Mouse (Mus musculus) embryonic fibroblast, embryonic 13.5 days (primary cell): Measurements from ENCODE around the gene Plxna1. TPM values are rescaled to one million over a fixed set of nuclear protein-coding genes. Genes with fewer than 3 reads are reported as not detected.

Source experiments
- H3K27ac ChIP-seq: 2 replicates; pipeline ENCODE4 v1.5.1; 2012; ENCODE audit warnings: low read length, control low read depth, inconsistent platforms; ENCODE audit not compliant: insufficient read depth
- H3K4me1 ChIP-seq: 2 replicates; pipeline ENCODE4 v1.6.1; 2011; ENCODE audit warnings: low read length; ENCODE audit not compliant: control insufficient read depth, insufficient read depth
- H3K4me3 ChIP-seq: 2 replicates; pipeline ENCODE4 v1.5.1; 2011; ENCODE audit warnings: mild to moderate bottlenecking, control low read depth, low read length; ENCODE audit not compliant: insufficient read depth
- CTCF ChIP-seq: IDR thresholded peaks from 2 replicates; pipeline ENCODE4 v1.5.1; 2011; ENCODE audit warnings: mild to moderate bottlenecking, control low read depth, low read length, moderate library complexity, borderline replicate concordance; ENCODE audit not compliant: insufficient read depth
- POLR2A ChIP-seq: IDR thresholded peaks from 2 replicates; pipeline ENCODE4 v1.6.1; 2011; ENCODE audit warnings: low read depth, mild to moderate bottlenecking, control low read depth, low read length, moderate library complexity
- polyA plus RNA-seq: library from polyadenylated mRNA; stranded (reverse); fragments of >200 nt; gene quantifications from 2 replicates; pipeline ENCODE4 v1.2.4, GENCODE M21; 2011; ENCODE audit warnings: low read depth; ENCODE audit not compliant: missing spikeins, insufficient read length

The Plxna1 gene
- polyA plus RNA-seq, 1 experiment = 161 TPM

DNA sequence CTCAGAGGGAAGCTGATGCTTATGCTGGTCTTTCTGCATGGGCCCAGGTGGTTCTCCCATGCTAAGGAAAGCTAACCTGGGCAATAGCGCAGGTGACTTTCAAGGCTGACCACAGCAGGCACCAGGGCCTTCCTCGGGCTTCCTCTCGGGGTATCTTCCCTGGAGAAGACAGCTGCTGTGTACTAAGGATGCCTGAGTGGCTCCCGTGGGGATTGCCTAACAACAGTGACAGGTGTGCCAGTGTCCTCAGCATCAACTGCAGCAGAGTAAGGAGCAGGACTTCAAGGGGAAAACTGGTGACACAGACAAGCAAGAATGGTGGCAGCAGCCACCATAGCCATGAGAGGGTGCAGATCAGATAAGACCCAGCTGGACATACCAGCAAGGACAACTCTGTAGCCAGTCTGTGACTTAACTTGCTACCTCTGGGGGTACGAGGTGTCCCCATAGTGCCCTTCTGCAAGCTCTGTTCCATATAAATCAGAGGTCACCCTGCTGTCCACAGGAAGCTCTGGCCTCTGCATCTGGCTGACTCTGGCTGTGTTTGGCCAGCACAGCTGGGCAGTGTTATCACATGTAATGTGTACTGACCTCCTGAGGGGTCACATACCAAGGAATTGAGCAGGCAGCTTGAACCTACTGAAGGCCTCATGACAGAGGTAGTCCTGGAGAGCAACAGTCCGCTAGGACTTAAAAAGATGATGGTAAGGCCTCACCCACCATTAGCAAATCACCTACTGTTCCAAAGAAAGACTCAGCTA is 54.0 kb downstream of the Plxna1 start:
- H3K27ac ChIP-seq = no peak overlapping the region
- no peaks in the 10 kb centered on the region for H3K4me1 ChIP-seq
- H3K4me3 ChIP-seq = no peak overlapping the region
- TF ChIP-seq POLR2A (no peak), CTCF (no peak)

DNA sequence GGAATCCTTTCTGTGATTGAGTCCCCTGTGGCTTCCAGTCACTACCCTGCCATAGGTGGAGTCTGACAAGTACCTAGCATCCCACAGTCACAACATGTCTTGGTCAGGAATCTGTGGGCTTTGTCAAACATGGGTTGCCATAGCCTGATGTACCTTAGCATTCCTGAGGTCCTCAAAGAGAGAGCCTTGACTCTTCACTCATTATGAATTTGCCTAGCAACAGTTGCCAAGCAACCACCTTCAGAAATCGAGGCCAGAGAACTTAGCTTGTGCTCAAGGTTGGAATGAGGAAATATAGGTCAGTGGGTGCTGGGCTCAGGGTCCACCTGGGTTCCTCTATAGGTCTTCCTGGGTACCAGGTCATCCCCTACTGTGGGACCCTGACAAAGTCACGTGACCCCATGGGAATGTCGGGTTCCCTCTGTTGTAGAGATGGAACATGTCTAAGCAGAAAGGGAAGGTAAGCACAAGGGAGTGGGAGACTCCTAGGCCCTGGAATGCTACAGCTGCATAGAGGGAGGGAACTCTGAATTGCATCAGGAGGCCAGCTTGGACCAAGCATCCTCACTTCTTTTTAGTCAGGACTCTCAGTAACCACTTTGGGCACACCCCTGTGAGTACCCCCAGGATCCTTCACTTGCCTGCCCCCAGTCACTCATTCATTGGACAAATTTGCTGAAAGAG is 57.9 kb downstream of the Plxna1 start:
- H3K27ac ChIP-seq = no peak overlapping the region
- no peak overlapping the region for H3K4me3 ChIP-seq
- no peak for TF ChIP-seq CTCF
- no peak for TF ChIP-seq POLR2A
- no peaks in the 10 kb centered on the region for H3K4me1 ChIP-seq

DNA sequence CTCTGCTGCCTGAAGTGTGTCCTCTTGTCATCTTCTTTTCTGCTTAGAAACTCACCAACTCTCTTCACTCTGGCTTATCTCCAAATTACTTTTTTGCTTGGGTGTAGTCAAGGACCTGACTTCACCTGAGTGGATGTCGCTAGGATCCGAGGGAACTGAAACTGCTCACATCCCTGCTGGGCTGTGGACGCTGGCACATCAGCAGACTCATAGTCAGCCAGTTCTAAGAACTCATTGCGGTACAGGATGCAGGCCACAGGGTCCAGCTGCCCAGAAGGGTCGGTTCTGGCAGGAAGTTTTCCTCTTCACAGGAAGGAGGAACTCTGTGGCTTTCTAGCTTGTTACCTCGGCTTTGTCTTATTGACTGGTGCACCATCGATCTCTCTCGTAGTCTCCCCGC is 62.6 kb downstream of the Plxna1 start:
- H3K4me3 ChIP-seq = no peak overlapping the region
- H3K27ac ChIP-seq = no peak overlapping the region
- H3K4me1 ChIP-seq = no peaks in the 10 kb centered on the region
- TF ChIP-seq CTCF (no peak), POLR2A (no peak)

DNA sequence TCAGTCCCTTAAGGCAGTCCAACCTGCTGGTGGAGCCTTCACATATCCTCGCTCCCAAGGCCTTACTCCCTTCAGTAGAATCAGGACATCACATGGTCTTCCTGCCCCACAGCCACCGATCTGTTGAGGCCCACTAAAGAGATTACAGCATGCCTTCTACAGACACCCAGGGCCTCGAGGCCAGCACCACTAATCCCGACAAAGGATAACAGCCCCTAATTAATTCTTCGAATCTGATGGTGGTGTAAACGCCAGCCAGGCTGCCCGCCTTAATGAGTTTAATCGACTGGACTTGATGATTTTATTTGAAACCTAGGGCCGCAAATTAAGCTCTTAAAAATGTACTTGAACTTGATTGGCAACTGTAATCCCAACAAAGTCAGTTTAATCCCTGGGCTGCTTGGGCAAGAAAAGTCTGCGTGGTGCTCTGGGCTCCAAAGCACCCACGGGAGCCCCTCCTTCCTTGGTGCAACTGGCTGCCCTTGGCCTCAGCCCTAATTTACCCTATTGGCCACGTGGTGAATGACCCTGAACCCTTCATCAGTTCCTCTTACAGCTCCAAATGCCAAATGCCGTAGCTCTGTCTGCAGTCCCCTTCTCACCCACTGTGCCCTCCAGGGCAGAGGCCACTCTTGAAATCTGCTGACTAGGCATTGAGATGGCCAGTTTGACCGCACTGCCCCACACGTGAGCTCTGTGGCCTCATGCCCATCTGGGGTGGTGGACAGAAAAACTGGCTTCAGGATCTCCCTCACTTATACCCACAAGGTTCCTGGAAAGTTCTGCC is 65.3 kb downstream of the Plxna1 start:
- TF ChIP-seq CTCF (no peak), POLR2A (no peak)
- H3K4me3 ChIP-seq = no peak overlapping the region
- H3K4me1 ChIP-seq = no peaks in the 10 kb centered on the region

DNA sequence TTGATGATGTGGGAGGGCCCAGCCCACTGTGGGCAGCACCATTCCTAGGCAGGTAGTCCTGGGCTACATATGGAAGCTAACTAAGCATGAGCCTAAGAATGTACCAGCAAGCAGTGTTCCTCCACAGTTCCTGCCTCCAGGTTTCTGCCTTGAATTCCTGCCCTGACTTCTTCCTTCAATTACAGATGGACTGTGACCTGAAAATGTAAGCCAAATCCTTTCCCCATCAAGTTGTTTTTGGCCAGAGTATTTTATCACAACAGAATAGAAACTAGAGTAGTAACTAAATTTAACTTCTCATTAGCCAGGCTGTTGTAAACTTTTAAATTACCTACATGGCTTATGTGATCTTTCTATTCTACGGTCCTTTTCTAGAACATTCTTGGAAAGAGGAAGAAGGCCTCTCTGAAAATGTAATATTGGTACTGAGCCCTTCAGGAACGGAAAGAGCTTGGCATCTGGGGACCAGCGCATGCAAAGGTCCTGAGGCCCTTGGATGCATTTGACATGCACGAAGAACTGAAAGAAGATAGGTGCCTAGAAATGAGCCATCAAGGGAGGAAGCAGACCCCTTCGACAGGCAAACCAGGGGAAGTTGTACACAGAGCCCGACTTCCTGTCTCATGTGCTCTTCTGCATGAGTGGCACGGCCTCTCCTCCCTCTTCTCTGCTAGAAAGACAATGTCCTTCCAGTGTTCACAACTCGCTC is 66.3 kb downstream of the Plxna1 start:
- Histone ChIP-seq H3K4me1 (no peaks in the 10 kb centered on the region), H3K4me3 (no peak overlapping the region), H3K27ac (no peak overlapping the region)
- TF ChIP-seq POLR2A (no peak), CTCF (no peak)

More for the DNA sequence above, 65.3 kb downstream of the Plxna1 start:
- H3K27ac ChIP-seq = no peak overlapping the region

DNA sequence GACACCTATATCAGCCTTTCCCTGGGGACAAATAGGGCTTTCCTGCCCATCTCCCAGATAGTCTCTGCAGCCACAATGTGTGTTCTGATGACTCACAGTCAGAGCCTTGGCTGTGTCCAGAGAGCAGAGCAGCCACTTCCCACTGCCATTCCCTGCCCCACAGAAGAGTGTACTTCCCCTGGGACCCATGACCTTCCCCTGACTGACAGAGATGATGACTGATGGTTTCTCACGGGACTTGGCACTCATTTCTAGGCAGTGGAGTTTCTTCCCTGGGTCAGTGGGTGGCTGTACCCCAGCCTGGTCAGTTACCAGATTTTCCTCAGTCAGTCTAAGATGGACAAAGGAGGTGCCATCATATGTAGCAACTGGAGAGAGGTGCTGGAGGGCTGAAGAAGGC is 67.8 kb downstream of the Plxna1 start:
- H3K4me1 ChIP-seq = no peaks in the 10 kb centered on the region
- no peak overlapping the region for H3K27ac ChIP-seq
- no peak overlapping the region for H3K4me3 ChIP-seq
- TF ChIP-seq CTCF (no peak), POLR2A (no peak)

DNA sequence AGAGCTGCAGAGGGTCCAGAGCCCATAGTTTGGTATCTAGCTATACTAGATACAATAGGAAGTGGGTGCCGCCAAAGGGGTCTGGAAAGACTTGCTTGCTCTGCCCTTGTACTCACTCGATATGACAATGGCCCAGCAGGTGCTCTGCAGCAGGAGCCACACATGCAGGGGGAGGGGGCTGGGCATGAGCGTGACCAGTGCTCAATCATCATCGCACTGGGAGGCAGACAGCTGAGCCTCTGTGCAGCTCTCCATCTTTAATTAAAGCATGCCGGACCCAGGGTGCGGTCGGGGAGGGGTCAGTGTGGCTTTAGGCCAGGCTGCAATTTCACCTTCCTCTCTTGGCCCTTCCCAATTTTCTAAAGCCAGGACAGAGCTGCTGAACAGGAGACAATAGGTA is 70.9 kb downstream of the Plxna1 start:
- H3K27ac ChIP-seq = no peak overlapping the region
- H3K4me3 ChIP-seq = no peak overlapping the region
- TF ChIP-seq CTCF (no peak), POLR2A (no peak)
- H3K4me1 ChIP-seq = no peaks in the 10 kb centered on the region; the same call in 1 of the 2 replicates

DNA sequence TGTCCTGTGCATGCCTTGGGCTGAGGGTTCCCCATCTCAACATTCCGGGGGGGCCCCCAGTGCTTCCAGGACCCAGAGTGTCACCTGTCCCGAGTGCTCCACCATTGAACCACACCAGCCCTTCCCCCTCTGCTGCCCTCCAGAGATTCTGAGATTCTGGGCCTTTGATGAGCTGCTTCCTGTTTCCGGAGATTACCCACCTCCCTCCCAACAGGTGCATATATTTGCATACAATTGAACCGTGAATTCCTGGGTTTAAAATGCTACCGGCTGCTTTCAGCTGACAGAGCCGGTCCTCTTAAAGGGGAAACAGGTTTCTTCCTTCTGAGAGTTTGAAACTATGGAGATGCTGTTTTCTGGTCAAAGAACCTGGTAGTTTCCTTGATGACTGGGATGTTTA is 74.3 kb downstream of the Plxna1 start:
- Histone ChIP-seq H3K27ac (no peak overlapping the region), H3K4me3 (no peak overlapping the region), H3K4me1 (no peaks in the 10 kb centered on the region; the same call in 1 of the 2 replicates)
- TF ChIP-seq CTCF (no peak), POLR2A (no peak)

DNA sequence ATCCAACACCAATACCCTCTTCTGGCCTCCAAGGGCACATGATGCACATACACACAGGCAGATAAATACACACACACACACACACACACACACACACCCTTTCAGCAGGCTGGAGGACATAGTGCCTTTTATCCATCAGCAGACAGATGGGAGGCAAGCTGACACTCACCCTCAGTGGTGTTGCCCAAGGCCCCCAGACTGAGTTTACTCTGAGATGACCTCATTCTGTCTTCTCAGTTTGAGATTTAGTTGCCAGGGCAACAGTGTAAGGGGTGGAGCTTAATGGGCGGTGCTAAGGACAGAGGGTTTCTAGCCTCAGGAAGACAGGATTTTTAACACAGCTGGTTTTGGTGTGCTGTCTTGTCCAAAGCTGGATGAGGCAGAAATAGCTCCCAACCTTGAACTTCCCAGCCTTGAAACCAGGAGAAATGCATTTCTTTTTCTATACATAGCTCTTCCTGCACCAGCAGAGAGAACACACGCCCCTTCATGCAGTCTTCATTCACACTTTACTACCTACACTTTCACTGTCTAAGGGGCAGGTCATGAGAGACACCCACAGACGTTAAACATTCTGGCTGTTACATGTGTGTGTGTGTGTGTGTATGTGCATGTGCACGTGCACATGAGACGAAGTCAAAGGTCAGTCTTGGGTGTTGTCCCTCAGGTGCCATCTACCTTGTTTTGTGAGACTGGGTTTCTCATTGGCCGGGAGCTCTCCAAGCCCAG is 75.6 kb downstream of the Plxna1 start:
- TF ChIP-seq CTCF (no peak), POLR2A (no peak)
- Histone ChIP-seq H3K4me3 (no peak overlapping the region), H3K4me1 (no peaks in the 10 kb centered on the region; the same call in 1 of the 2 replicates), H3K27ac (no peak overlapping the region)
